Mouse (Mus musculus): ENCODE measurements around the gene Epb41l5.

Epb41l5 gene

GRCm38 (mm10) chr1:119648205-119649111, at the start of gene Epb41l5:
TSS of gene Epb41l5 (minus strand) at chr1:119649000.
- DNase-seq: peak; percentile 95

- DNase-seq: no peak
Measured at GRCm38 (mm10) chr1:119696860-119697259, 48.1 kb upstream of the Epb41l5 start.

- no peak for DNase-seq
Measured at GRCm38 (mm10) chr1:119685773-119686558, 37.2 kb upstream of the Epb41l5 start.

- DNase-seq: peak; percentile 30
Measured at GRCm38 (mm10) chr1:119681663-119682213, 32.9 kb upstream of the Epb41l5 start.

- peak; percentile 44 for DNase-seq
Measured at GRCm38 (mm10) chr1:119674984-119675383, 26.2 kb upstream of the Epb41l5 start.

- no peak for DNase-seq
Measured at GRCm38 (mm10) chr1:119666904-119667303, 18.1 kb upstream of the Epb41l5 start.

- DNase-seq: no peak
Measured at GRCm38 (mm10) chr1:119654307-119654706, 5.5 kb upstream of the Epb41l5 start.

GRCm38 (mm10) chr1:119650386-119650785, 1.6 kb upstream of the Epb41l5 start:
- DNase-seq: no peak

- DNase-seq: no peak
Measured at GRCm38 (mm10) chr1:119649627-119650026, 827 bp upstream of the Epb41l5 start.

GRCm38 (mm10) chr1:119646356-119646755, 2.4 kb downstream of the Epb41l5 start:
- peak; percentile 45 for DNase-seq

- DNase-seq: peak; percentile 70
Measured at GRCm38 (mm10) chr1:119642367-119642766, 6.4 kb downstream of the Epb41l5 start.

GRCm38 (mm10) chr1:119641090-119641812, 7.5 kb downstream of the Epb41l5 start:
- DNase-seq: no peak

- no peak for DNase-seq
Measured at GRCm38 (mm10) chr1:119640006-119640405, 8.8 kb downstream of the Epb41l5 start.

- no peak for DNase-seq
Measured at GRCm38 (mm10) chr1:119637188-119638023, 11.4 kb downstream of the Epb41l5 start.

- no peak for DNase-seq
Measured at GRCm38 (mm10) chr1:119634746-119635145, 14.1 kb downstream of the Epb41l5 start.

- DNase-seq: no peak
Measured at GRCm38 (mm10) chr1:119630428-119630827, 18.4 kb downstream of the Epb41l5 start.

- no peak for DNase-seq
Measured at GRCm38 (mm10) chr1:119626837-119627236, 22.0 kb downstream of the Epb41l5 start.

GRCm38 (mm10) chr1:119624444-119624843, 24.4 kb downstream of the Epb41l5 start:
- peak; percentile 27 for DNase-seq

GRCm38 (mm10) chr1:119605396-119605795, 43.4 kb downstream of the Epb41l5 start:
- DNase-seq: no peak

GRCm38 (mm10) chr1:119602448-119602847, 46.4 kb downstream of the Epb41l5 start:
- no peak for DNase-seq

GRCm38 (mm10) chr1:119598855-119599254, 49.9 kb downstream of the Epb41l5 start:
- no peak for DNase-seq

All from retina, postnatal 1 day (tissue).